Mouse (Mus musculus) bone marrow, adult 2 months (tissue): ENCODE measurements around the gene Sp7.

Source experiments
- CTCF ChIP-seq: fragments of 200-500 bp; IDR thresholded peaks from 2 replicates; pipeline ENCODE4 v1.5.1; 2011; ENCODE audit warnings: low read length, control low read depth; ENCODE audit not compliant: control insufficient read depth, insufficient read depth
- POLR2A ChIP-seq: fragments of 200-500 bp; IDR thresholded peaks from 2 replicates; pipeline ENCODE4 v1.6.1; 2011; ENCODE audit warnings: low read depth, mild to moderate bottlenecking, control low read depth, low read length, borderline replicate concordance; ENCODE audit not compliant: control insufficient read depth

GRCm38 (mm10) chr15:102353986-102354385 lies 13.0 kb downstream of the Sp7 start:
- TF ChIP-seq CTCF (no peak), POLR2A (no peak)
